Mouse (Mus musculus): Measurements from ENCODE around the gene Aox3. TPM values are rescaled to one million over a fixed set of nuclear protein-coding genes. Genes with fewer than 3 reads are reported as not detected.

Aox3 gene
- polyA plus RNA-seq, 1 experiment from 2014 or later, result 0.83 TPM

- Histone ChIP-seq H3K4me3 (no peak overlapping the region), H3K4me2 (no peak overlapping the region), H3K9me3 (no peaks in the 10 kb centered on the region), H3K9ac (no peak overlapping the region), H3K4me1 (no peaks in the 10 kb centered on the region), H3K36me3 (no peaks in the 10 kb centered on the region), H3K27me3 (no peaks in the 10 kb centered on the region), H3K27ac (no peak overlapping the region)
- WGBS, result 87% methylated on average over 5 of the region's 5 CpGs
- ATAC-seq (ENCODE audit: insufficient number of reproducible peaks, insufficient read depth, low FRiP score, low TSS enrichment, low read depth), result no peak
Measured at GRCm38 (mm10) chr1:58079689-58080088, 33.2 kb upstream of the Aox3 start.

DNA sequence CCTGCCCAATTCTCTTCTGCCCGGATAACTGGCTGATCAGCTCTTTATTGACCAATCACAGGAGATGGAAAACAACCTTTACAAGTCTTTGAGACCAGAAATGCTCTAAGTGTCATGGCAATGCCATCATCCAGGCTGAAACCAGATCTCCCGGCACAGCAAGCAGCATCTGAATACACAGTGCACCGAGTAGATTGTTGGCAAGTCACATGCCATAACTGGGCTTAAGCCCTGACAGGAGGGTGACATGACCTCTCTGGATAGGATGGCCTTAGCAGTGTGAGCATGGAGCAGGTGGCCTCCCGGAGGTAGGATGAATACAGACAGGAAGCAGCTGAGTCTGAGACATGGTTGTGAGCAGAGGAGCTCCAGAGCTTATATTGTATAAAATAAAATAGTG lies 32.5 kb upstream of the Aox3 start:
- Histone ChIP-seq H3K9ac (no peak overlapping the region), H3K4me1 (no peaks in the 10 kb centered on the region), H3K27ac (no peak overlapping the region), H3K27me3 (no peaks in the 10 kb centered on the region), H3K9me3 (no peaks in the 10 kb centered on the region), H3K4me2 (no peak overlapping the region), H3K36me3 (no peaks in the 10 kb centered on the region), H3K4me3 (no peak overlapping the region)
- WGBS, result 79% methylated on average over 4 of the region's 4 CpGs
- no peak for ATAC-seq (ENCODE audit: insufficient number of reproducible peaks, insufficient read depth, low FRiP score, low TSS enrichment, low read depth)

GRCm38 (mm10) chr1:58081356-58081755 lies 31.6 kb upstream of the Aox3 start:
- no peak overlapping the region for H3K4me2 ChIP-seq

GRCm38 (mm10) chr1:58089316-58089715 lies 23.6 kb upstream of the Aox3 start:
- Histone ChIP-seq H3K4me1 (no peaks in the 10 kb centered on the region), H3K9me3 (no peaks in the 10 kb centered on the region), H3K27me3 (no peaks in the 10 kb centered on the region), H3K4me2 (no peak overlapping the region), H3K4me3 (no peak overlapping the region), H3K27ac (no peak overlapping the region), H3K9ac (no peak overlapping the region), H3K36me3 (no peaks in the 10 kb centered on the region)
- 52% methylated on average over 5 of the region's 5 CpGs for WGBS
- ATAC-seq (ENCODE audit: insufficient number of reproducible peaks, insufficient read depth, low FRiP score, low TSS enrichment, low read depth), result no peak

More at GRCm38 (mm10) chr1:58081356-58081755, 31.6 kb upstream of the Aox3 start:
- no peak overlapping the region for H3K9ac ChIP-seq
- ATAC-seq (ENCODE audit: insufficient number of reproducible peaks, insufficient read depth, low FRiP score, low TSS enrichment, low read depth), result no peak
- no peaks in the 10 kb centered on the region for H3K9me3 ChIP-seq
- H3K36me3 ChIP-seq, result no peaks in the 10 kb centered on the region
- H3K4me1 ChIP-seq, result no peaks in the 10 kb centered on the region
- H3K4me3 ChIP-seq, result no peak overlapping the region
- no peaks in the 10 kb centered on the region for H3K27me3 ChIP-seq
- no peak overlapping the region for H3K27ac ChIP-seq
- WGBS, result 66% methylated on average over 5 of the region's 5 CpGs

DNA sequence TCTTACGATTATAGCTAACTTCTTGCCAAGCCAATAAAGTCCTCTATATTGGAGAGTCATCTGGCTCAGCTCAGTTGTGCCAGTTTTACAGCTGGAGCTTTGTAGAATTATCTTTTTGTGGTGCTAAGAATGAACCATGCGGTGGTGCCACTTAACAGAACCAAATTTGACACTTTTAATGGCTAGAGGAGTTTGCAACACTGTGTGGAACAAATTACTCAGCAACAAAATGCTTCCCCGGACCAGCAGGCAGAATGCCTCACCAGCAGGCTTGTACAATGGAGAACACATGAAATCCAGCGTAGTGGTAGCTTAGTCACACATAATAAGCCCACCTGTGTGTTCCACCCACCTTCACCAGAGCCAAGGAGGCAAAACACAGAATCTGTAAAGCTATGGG lies 22.7 kb upstream of the Aox3 start:
- Histone ChIP-seq H3K36me3 (no peaks in the 10 kb centered on the region), H3K4me3 (no peak overlapping the region), H3K4me2 (no peak overlapping the region), H3K9ac (no peak overlapping the region), H3K4me1 (no peaks in the 10 kb centered on the region), H3K9me3 (no peaks in the 10 kb centered on the region), H3K27me3 (no peaks in the 10 kb centered on the region), H3K27ac (no peak overlapping the region)
- ATAC-seq (ENCODE audit: insufficient number of reproducible peaks, insufficient read depth, low FRiP score, low TSS enrichment, low read depth), result no peak
- 79% methylated on average over 4 of the region's 4 CpGs for WGBS

DNA sequence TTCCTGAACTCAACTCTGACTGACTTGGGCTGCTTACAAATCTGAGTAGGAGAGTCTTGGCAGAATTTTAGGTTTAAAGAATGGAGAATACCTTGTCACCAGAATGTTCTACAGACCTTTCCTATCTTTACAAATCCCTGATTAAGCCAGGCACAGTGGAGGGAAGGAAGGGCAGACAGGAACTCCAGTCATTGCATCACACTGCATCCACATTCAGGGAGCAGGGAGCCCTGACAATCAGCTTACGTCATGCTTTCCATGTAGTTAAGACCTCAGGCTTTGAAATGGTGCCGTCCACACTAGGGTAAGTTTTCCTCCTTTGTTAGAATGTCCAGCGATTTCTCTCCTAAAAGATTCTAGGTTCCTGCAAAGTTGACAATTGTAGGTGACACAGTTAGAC lies 21.7 kb upstream of the Aox3 start:
- 75% methylated on average over 3 of the region's 3 CpGs for WGBS
- Histone ChIP-seq H3K27ac (no peak overlapping the region), H3K9me3 (no peaks in the 10 kb centered on the region), H3K9ac (no peak overlapping the region), H3K4me2 (no peak overlapping the region), H3K4me1 (no peaks in the 10 kb centered on the region), H3K27me3 (no peaks in the 10 kb centered on the region), H3K4me3 (no peak overlapping the region), H3K36me3 (no peaks in the 10 kb centered on the region)
- no peak for ATAC-seq (ENCODE audit: insufficient number of reproducible peaks, insufficient read depth, low FRiP score, low TSS enrichment, low read depth)

GRCm38 (mm10) chr1:58091992-58092560 lies 20.9 kb upstream of the Aox3 start:
- Histone ChIP-seq H3K27ac (no peak overlapping the region), H3K27me3 (no peaks in the 10 kb centered on the region), H3K4me2 (no peak overlapping the region), H3K36me3 (no peaks in the 10 kb centered on the region), H3K9ac (no peak overlapping the region), H3K9me3 (no peaks in the 10 kb centered on the region), H3K4me3 (no peak overlapping the region), H3K4me1 (no peaks in the 10 kb centered on the region)
- no peak for ATAC-seq (ENCODE audit: insufficient number of reproducible peaks, insufficient read depth, low FRiP score, low TSS enrichment, low read depth)
- WGBS, result 82% methylated on average over 2 of the region's 2 CpGs

GRCm38 (mm10) chr1:58097338-58097737 lies 15.6 kb upstream of the Aox3 start:
- 89% methylated on average over 6 of the region's 6 CpGs for WGBS
- H3K27ac ChIP-seq, result no peak overlapping the region
- no peaks in the 10 kb centered on the region for H3K9me3 ChIP-seq
- H3K4me2 ChIP-seq, result no peak overlapping the region
- ATAC-seq (ENCODE audit: insufficient number of reproducible peaks, insufficient read depth, low FRiP score, low TSS enrichment, low read depth), result no peak
- H3K4me1 ChIP-seq, result no peaks in the 10 kb centered on the region
- no peak overlapping the region for H3K4me3 ChIP-seq
- H3K9ac ChIP-seq, result no peak overlapping the region
- no peaks in the 10 kb centered on the region for H3K27me3 ChIP-seq
- H3K36me3 ChIP-seq, result no peaks in the 10 kb centered on the region

- ATAC-seq (ENCODE audit: insufficient number of reproducible peaks, insufficient read depth, low FRiP score, low TSS enrichment, low read depth), result no peak
- H3K4me3 ChIP-seq, result no peak overlapping the region
- H3K27ac ChIP-seq, result no peak overlapping the region
Measured at GRCm38 (mm10) chr1:58099119-58099518, 13.8 kb upstream of the Aox3 start.

DNA sequence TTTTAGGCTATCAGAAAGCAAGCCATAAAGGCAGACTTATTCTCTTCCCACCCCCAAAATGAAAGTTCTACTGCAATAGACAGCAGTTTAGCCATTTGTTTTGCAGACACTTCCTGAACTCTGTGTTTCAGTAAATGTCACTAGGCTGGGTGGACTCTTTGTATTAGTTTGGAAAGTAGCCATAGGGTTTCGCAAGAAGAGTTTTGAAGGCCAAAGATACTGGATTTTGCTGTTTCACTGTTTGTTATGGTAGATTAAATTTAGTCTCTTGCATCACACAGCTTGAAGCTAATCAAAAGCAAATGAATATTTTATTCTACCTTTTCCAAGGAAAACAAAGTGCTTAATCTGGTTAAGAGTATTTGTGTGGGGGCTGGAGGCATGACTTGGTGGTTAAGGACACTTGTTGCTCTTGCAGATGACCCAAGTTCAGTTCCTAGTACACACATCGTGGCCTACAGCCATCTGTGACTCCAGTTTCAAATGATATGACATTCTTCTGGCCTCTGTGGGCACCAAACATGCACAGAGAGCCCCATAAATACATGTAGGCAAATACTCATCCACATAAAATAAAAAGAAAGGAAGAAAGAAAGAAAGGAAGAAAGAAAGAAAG lies 11.3 kb upstream of the Aox3 start:
- Histone ChIP-seq H3K4me2 (no peak overlapping the region), H3K9me3 (no peaks in the 10 kb centered on the region), H3K4me1 (no peaks in the 10 kb centered on the region), H3K27me3 (no peaks in the 10 kb centered on the region), H3K9ac (no peak overlapping the region), H3K36me3 (no peaks in the 10 kb centered on the region), H3K27ac (no peak overlapping the region), H3K4me3 (no peak overlapping the region)
- WGBS, result 73% methylated on average over 2 of the region's 2 CpGs
- ATAC-seq (ENCODE audit: insufficient number of reproducible peaks, insufficient read depth, low FRiP score, low TSS enrichment, low read depth), result no peak

More at GRCm38 (mm10) chr1:58099119-58099518, 13.8 kb upstream of the Aox3 start:
- Histone ChIP-seq H3K9ac (no peak overlapping the region), H3K4me1 (no peaks in the 10 kb centered on the region), H3K36me3 (no peaks in the 10 kb centered on the region), H3K9me3 (no peaks in the 10 kb centered on the region), H3K4me2 (no peak overlapping the region), H3K27me3 (no peaks in the 10 kb centered on the region)

- H3K36me3 ChIP-seq, result no peaks in the 10 kb centered on the region
- H3K27ac ChIP-seq, result no peak overlapping the region
- no peak overlapping the region for H3K9ac ChIP-seq
- no peak overlapping the region for H3K4me2 ChIP-seq
- ATAC-seq (ENCODE audit: insufficient number of reproducible peaks, insufficient read depth, low FRiP score, low TSS enrichment, low read depth), result no peak
- 59% methylated on average over 7 of the region's 7 CpGs for WGBS
- H3K27me3 ChIP-seq, result no peaks in the 10 kb centered on the region
- H3K9me3 ChIP-seq, result no peaks in the 10 kb centered on the region
- no peaks in the 10 kb centered on the region for H3K4me1 ChIP-seq
- H3K4me3 ChIP-seq, result no peak overlapping the region
Measured at GRCm38 (mm10) chr1:58102494-58102893, 10.4 kb upstream of the Aox3 start.

GRCm38 (mm10) chr1:58105685-58106084 lies 7.2 kb upstream of the Aox3 start:
- WGBS, result 81% methylated on average over 6 of the region's 6 CpGs
- no peak overlapping the region for H3K4me3 ChIP-seq
- ATAC-seq (ENCODE audit: insufficient number of reproducible peaks, insufficient read depth, low FRiP score, low TSS enrichment, low read depth), result no peak

More at GRCm38 (mm10) chr1:58105685-58106084, 7.2 kb upstream of the Aox3 start:
- H3K27ac ChIP-seq, result no peak overlapping the region
- H3K4me2 ChIP-seq, result no peak overlapping the region
- H3K4me1 ChIP-seq, result no peaks in the 10 kb centered on the region
- no peaks in the 10 kb centered on the region for H3K36me3 ChIP-seq
- no peaks in the 10 kb centered on the region for H3K27me3 ChIP-seq
- no peaks in the 10 kb centered on the region for H3K9me3 ChIP-seq
- no peak overlapping the region for H3K9ac ChIP-seq

All from embryonic facial prominence, embryonic 13.5 days (tissue).